Mouse (Mus musculus): ENCODE measurements at regions not wholly inside any gene's neighbourhood (a gene's known extent, or its start where the extent isn't known, plus 50 kb on each side); places are given as distances from the start of the nearest gene placed in this dataset.

GRCm38 (mm10) chr3:65891139-65891538 is 66.9 kb downstream of the Ccnl1 start:
- no peak for TF ChIP-seq UBTF (IDR thresholded peaks at IDR 0.05; ENCODE audit: low read depth, low read length)
- TF ChIP-seq POLR2AphosphoS2 (IDR thresholded peaks at IDR 0.05; ENCODE audit: low read depth, low read length), result no peak
- TF ChIP-seq ZNF384 (IDR thresholded peaks at IDR 0.05; ENCODE audit: low read depth, low read length), result no peak
- no peak for TF ChIP-seq IRF4 (IDR thresholded peaks at IDR 0.05; ENCODE audit: low read depth, low read length)
- no peak for TF ChIP-seq ZC3H11A (IDR thresholded peaks at IDR 0.05; ENCODE audit: low read depth, low read length)
- TF ChIP-seq EP300 (IDR thresholded peaks at IDR 0.05; ENCODE audit: low read length), result no peak
- TF ChIP-seq CTCF (conservative IDR thresholded peaks at IDR 0.05 in 1 of 2, IDR thresholded peaks at IDR 0.05 in 1 of 2; ENCODE audit: low read depth in 2 of 2, low read length in 2 of 2), result no peak
- TF ChIP-seq GABPA (IDR thresholded peaks at IDR 0.05; ENCODE audit: insufficient replicate concordance, low read depth, low read length), result no peak

All from CH12.LX (cell line).